Mouse (Mus musculus) adrenal gland, adult 10 weeks (tissue): ENCODE data around the gene Ccl11. TPM values are rescaled to one million over a fixed set of nuclear protein-coding genes. Genes with fewer than 3 reads are reported as not detected.

ENCODE experiments used
- polyA plus RNA-seq: library from polyadenylated mRNA; stranded (reverse); fragments of 350-450 nt; fragmentation: Illumina TruSeq; extraction: RNeasy Lipid Tissue Mini Kit (QIAGEN cat#74804); gene quantifications from one replicate; pipeline ENCODE4 v1.2.3, GENCODE M21; 2014; ENCODE audit warnings: low read depth, low replicate concordance

Ccl11 gene
- polyA plus RNA-seq = 11.3 TPM

GRCm38 (mm10) chr11:82057646-82058045 is at the start of gene Ccl11:
Ccl11 (plus strand) TSS chr11:82057823.

GRCm38 (mm10) chr11:82035356-82035755 is 22.3 kb upstream of the Ccl11 start, which contains the start of gene Ccl2:
Ccl2 (plus strand) TSS chr11:82035571.

GRCm38 (mm10) chr11:82038535-82038934 is 19.1 kb upstream of the Ccl11 start, which contains the start of gene Gm17268:
Gm17268 (minus strand) TSS chr11:82038562.

GRCm38 (mm10) chr11:82045471-82045870 is 12.2 kb upstream of the Ccl11 start, which contains the start of gene Ccl7:
Ccl7 (plus strand) TSS chr11:82045712.

GRCm38 (mm10) chr11:82101529-82101928 is 43.9 kb downstream of the Ccl11 start, which contains the start of gene Ccl12:
Ccl12 (plus strand) TSS chr11:82101845.

Other genes starting within 250 kb of the Ccl11 start
- not detected for gene 5530401A14Rik, start 197.2 kb upstream of the Ccl11 start, polyA plus RNA-seq
- 0.64 TPM for gene Asic2, start 89.4 kb upstream of the Ccl11 start, polyA plus RNA-seq
- gene Ccl2, start 22.3 kb upstream of the Ccl11 start, polyA plus RNA-seq = 2.6 TPM
- gene Gm17268, start 19.3 kb upstream of the Ccl11 start, polyA plus RNA-seq = not detected
- gene Ccl7, start 12.1 kb upstream of the Ccl11 start, polyA plus RNA-seq = 1.1 TPM
- gene Ccl12, start 44.0 kb downstream of the Ccl11 start, polyA plus RNA-seq = not detected
- not detected for gene Ccl8, start 57.4 kb downstream of the Ccl11 start, polyA plus RNA-seq
- gene Ccl1, start 247.9 kb downstream of the Ccl11 start, polyA plus RNA-seq = not detected